Mouse (Mus musculus) liver, embryonic 11.5 days (tissue): ENCODE measurements at regions not wholly inside any gene's neighbourhood (a gene's known extent, or its start where the extent isn't known, plus 50 kb on each side); places are given as distances from the start of the nearest gene placed in this dataset.

Experiments used
- ATAC-seq: fragments of 200-750 bp; cut with Nextera tagmentation; replicated peaks from 2 replicates; pipeline ENCODE4 v1.8.0; 2017; ENCODE audit warnings: moderate number of reproducible peaks, mild to moderate bottlenecking, moderate TSS enrichment, moderate library complexity; ENCODE audit not compliant: low FRiP score
- DNase-seq: peaks from one replicate; pipeline ENCODE4 v3.0.0-alpha.2; 2017; ENCODE audit warnings: low spot score
- H3K27ac ChIP-seq: fragments of 300-500 bp; sonication (generic); 2 replicates; pipeline ENCODE4 v1.5.1; 2014; ENCODE audit warnings: mild to moderate bottlenecking, low read depth, low read length, control low read depth
- H3K27me3 ChIP-seq: fragments of 300-500 bp; sonication (generic); replicated peaks from 2 replicates; pipeline ENCODE4 v1.6.1; 2014; ENCODE audit warnings: low read length, mixed read lengths; ENCODE audit not compliant: control insufficient read depth, insufficient read depth
- H3K36me3 ChIP-seq: fragments of 300-500 bp; sonication (generic); 2 replicates; pipeline ENCODE4 v1.6.1; 2014; ENCODE audit warnings: mild to moderate bottlenecking, low read length, moderate library complexity, mixed read lengths; ENCODE audit not compliant: control insufficient read depth, insufficient read depth
- H3K4me1 ChIP-seq: fragments of 300-500 bp; sonication (generic); replicated peaks from 2 replicates; pipeline ENCODE4 v1.6.1; 2014; ENCODE audit warnings: low read length, mixed read lengths; ENCODE audit not compliant: control insufficient read depth, insufficient read depth
- H3K4me2 ChIP-seq: fragments of 300-500 bp; sonication (generic); 2 replicates; pipeline ENCODE4 v1.6.1; 2014; ENCODE audit warnings: mild to moderate bottlenecking, control low read depth, moderate library complexity
- H3K4me3 ChIP-seq: fragments of 300-500 bp; sonication (generic); 2 replicates; pipeline ENCODE4 v1.5.1; 2014; ENCODE audit warnings: low read depth, low read length, control low read depth
- H3K9ac ChIP-seq: fragments of 300-500 bp; sonication (generic); 2 replicates; pipeline ENCODE4 v1.6.1; 2014; ENCODE audit warnings: low read depth, low read length, control low read depth
- H3K9me3 ChIP-seq: fragments of 300-500 bp; sonication (generic); 2 replicates; pipeline ENCODE4 v1.6.1; 2016; ENCODE audit warnings: low read length, inconsistent platforms, mixed read lengths; ENCODE audit not compliant: control insufficient read depth
- WGBS: fragments of 180-500 bp; shearing (Covaris S2); extraction: QIAGEN DNeasy Blood & Tissue Kit; methylation state at CpG from one replicate; pipeline ENCODE4 v1.1.7; 2014; 5-methylcytosine and 5-hydroxymethylcytosine counted together

DNA sequence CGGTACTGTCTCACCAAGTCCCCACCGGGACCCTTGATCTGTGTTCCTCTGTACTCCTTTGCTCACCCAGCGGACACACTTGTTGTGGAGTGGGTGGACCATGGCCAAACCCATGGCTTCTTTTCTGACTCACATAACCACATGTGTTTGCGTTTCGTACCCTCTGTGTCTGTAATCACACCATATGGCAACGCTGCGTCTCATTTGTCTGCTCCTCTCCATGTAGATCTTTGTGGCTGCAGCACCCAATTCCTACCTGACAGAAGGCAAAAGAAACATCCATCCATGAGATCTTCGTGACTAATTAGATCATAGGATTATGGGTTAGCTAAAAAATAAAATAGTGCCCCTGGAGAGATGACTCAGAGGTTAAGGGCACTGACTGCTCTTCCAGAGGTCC, 435.2 kb upstream of the Cd180 start:
- Histone ChIP-seq H3K4me2 (no peak overlapping the region), H3K27ac (no peak overlapping the region), H3K4me3 (no peak overlapping the region), H3K9ac (no peak overlapping the region), H3K4me1 (no peaks in the 10 kb centered on the region), H3K36me3 (no peaks in the 10 kb centered on the region), H3K9me3 (no peaks in the 10 kb centered on the region), H3K27me3 (no peaks in the 10 kb centered on the region)
- WGBS, result 91% methylated on average over 8 of the region's 8 CpGs
- no peak for ATAC-seq
- DNase-seq, result no peak

DNA sequence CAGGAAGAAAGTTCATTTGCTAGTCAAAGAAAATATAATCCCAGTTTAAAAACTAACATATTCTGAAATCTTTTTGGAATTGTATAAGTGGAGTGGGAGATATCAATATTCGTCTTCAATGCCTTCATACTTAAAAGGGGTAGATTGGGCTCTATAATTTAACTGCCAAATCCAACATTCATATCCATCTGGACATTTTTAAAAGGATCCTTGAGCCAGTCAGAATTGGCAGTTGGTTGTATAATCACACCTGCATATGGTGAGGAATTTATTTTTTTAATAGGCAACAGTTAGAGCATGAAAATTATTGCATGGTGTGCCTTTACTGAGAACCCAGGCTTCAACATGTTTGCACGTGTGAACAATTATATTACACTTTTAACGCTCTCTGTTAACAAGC, 419.5 kb upstream of the Cd180 start:
- H3K4me2 ChIP-seq, result no peak overlapping the region
- H3K36me3 ChIP-seq, result no peaks in the 10 kb centered on the region
- H3K27me3 ChIP-seq, result no peaks in the 10 kb centered on the region
- 87% methylated on average over 3 of the region's 3 CpGs for WGBS
- no peak overlapping the region for H3K4me3 ChIP-seq
- ATAC-seq (no peak), DNase-seq (no peak)
- no peaks in the 10 kb centered on the region for H3K4me1 ChIP-seq
- no peaks in the 10 kb centered on the region for H3K9me3 ChIP-seq
- no peak overlapping the region for H3K27ac ChIP-seq
- H3K9ac ChIP-seq, result no peak overlapping the region

DNA sequence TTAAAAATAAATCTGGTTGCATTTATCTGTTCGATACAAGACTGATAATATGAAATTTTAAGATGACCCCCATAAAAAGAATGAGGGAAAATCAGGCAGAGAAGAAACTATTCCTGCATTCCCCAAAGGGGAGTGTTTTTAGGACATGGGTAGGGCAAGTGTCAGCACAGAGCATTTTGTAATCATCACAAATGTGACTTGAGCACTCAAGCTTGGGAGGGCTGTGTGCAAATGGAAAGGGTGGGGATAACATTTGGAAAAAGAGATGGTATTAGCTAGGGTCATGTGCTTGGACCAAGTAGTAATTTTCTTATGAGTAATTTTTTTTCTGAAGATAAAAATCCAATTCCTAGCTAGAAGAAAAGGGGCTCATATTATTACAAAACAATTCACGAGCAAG, 418.1 kb upstream of the Cd180 start:
- Histone ChIP-seq H3K4me2 (no peak overlapping the region), H3K9me3 (no peaks in the 10 kb centered on the region), H3K27ac (no peak overlapping the region), H3K9ac (no peak overlapping the region), H3K27me3 (no peaks in the 10 kb centered on the region), H3K4me3 (no peak overlapping the region), H3K4me1 (no peaks in the 10 kb centered on the region), H3K36me3 (no peaks in the 10 kb centered on the region)
- no peak for DNase-seq
- 91% methylated on average over 2 of the region's 2 CpGs for WGBS
- ATAC-seq, result no peak

DNA sequence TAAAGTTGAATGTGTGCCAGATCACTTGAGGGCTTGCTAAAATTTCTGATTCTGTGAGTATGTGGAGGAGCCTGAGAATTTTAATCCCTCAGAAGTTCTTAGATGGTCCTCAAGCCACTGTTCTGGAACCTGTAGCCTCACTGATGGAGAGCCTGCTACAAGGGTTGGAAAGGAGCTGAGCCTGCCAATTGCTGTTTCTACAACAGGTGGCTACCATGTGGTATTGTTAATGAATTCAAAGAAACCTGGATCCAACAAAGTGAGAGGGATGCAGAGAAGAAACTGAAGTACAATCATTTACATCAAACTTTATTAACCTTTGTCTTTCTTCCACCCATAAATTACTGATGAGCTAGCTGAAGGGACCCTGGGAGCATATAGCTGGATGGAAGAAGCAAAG, 416.5 kb upstream of the Cd180 start:
- DNase-seq (no peak), ATAC-seq (no peak)
- Histone ChIP-seq H3K4me1 (no peaks in the 10 kb centered on the region), H3K27me3 (no peaks in the 10 kb centered on the region), H3K9ac (no peak overlapping the region), H3K27ac (no peak overlapping the region), H3K36me3 (no peaks in the 10 kb centered on the region), H3K9me3 (no peaks in the 10 kb centered on the region), H3K4me3 (no peak overlapping the region), H3K4me2 (no peak overlapping the region)

DNA sequence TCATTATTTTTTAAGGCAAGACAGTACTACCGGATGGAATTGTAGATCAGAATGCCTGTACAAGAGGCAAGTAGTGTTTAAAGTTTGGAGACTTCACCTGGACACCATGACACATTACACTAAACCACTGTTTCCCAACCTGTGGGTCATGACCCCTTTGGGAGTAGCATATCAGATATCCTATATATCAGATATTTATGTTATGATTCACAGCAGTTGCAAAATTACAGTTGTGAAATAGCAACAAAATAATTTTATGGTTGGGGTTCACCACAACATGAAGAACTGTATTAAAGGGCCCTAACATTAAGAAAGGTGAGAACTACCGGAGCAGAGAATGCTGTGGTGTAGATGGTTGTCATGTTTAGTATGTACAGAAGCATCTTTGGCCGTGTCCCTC, 413.2 kb upstream of the Cd180 start:
- Histone ChIP-seq H3K27ac (no peak overlapping the region), H3K36me3 (no peaks in the 10 kb centered on the region)

DNA sequence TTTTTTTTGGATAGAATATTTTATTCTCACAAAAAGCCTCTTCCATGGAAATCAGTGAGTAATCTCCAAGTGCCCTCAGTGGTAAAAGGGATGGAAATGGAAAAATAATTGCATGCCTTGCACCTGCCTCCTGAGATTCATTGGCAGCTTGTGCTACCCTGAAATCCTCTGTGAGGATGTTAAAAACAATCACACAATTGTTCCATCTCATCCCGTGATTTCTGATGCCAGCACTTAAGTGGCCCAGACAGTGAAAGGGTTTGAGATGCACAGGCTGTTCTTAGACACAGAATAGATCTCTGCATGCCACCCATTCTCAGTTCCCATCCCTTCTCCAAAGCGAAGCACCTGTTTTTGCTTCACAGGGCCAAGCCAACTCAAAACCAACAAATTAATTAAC, 398.9 kb upstream of the Cd180 start:
- Histone ChIP-seq H3K27me3 (no peaks in the 10 kb centered on the region), H3K4me2 (no peak overlapping the region), H3K9ac (no peak overlapping the region), H3K4me3 (no peak overlapping the region), H3K9me3 (no peaks in the 10 kb centered on the region), H3K27ac (no peak overlapping the region), H3K4me1 (no peaks in the 10 kb centered on the region), H3K36me3 (no peaks in the 10 kb centered on the region)
- ATAC-seq (no peak), DNase-seq (no peak)
- 75% methylated on average over 2 of the region's 2 CpGs for WGBS

More for the DNA sequence above, 413.2 kb upstream of the Cd180 start:
- H3K4me3 ChIP-seq, result no peak overlapping the region
- 83% methylated on average over 3 of the region's 3 CpGs for WGBS
- no peak overlapping the region for H3K9ac ChIP-seq
- no peak overlapping the region for H3K4me2 ChIP-seq
- no peaks in the 10 kb centered on the region for H3K27me3 ChIP-seq
- no peak for ATAC-seq
- no peaks in the 10 kb centered on the region for H3K4me1 ChIP-seq
- DNase-seq, result no peak
- no peaks in the 10 kb centered on the region for H3K9me3 ChIP-seq

DNA sequence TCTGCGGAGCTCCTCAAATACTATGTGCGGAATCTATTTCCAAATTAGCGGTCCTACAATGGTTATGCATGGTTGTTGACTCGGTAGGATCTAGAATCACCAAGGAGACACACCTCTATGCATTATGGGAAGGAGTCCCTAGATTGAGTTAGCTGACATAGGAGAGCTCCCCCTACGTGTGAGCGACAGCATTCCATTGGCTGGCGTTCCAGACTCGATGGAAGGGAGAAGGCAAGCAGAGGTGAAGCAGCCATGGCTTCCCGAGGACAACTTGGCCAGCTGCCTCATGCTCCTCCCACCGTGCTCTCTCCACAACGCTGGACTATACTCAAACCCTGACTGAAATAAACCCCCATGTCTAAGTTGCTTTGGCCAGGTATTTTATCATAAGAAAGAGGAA, 398.3 kb upstream of the Cd180 start:
- no peak for ATAC-seq
- H3K27me3 ChIP-seq, result no peaks in the 10 kb centered on the region
- WGBS, result 80% methylated on average over 11 of the region's 11 CpGs

DNA sequence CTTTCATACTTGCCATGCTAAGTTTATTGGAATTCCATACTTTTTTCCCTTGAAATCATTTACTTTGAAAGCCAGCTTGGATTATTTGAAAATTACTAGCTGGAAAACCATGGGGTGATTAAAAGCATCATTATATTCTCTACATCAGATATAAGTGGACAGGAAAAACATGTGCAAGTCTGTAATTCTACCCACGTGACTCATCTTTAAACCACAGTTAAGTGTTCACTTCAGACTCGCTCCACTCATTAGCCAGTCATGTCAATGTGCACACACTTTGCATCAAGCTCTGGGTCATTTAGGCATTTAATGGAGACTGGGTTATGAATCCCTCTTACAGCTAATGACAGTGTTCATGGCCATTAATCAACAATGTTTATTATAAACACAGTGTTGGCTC, 385.4 kb upstream of the Cd180 start:
- no peaks in the 10 kb centered on the region for H3K4me1 ChIP-seq
- no peaks in the 10 kb centered on the region for H3K27me3 ChIP-seq
- no peak for DNase-seq
- no peak overlapping the region for H3K4me2 ChIP-seq
- no peaks in the 10 kb centered on the region for H3K9me3 ChIP-seq
- no peak overlapping the region for H3K27ac ChIP-seq
- 72% methylated on average over 2 of the region's 2 CpGs for whole genome bisulfite sequencing
- ATAC-seq, result no peak
- H3K36me3 ChIP-seq, result no peaks in the 10 kb centered on the region
- H3K4me3 ChIP-seq, result no peak overlapping the region
- H3K9ac ChIP-seq, result no peak overlapping the region

More for the DNA sequence above, 398.3 kb upstream of the Cd180 start:
- no peaks in the 10 kb centered on the region for H3K4me1 ChIP-seq
- DNase-seq, result no peak
- no peaks in the 10 kb centered on the region for H3K36me3 ChIP-seq
- no peaks in the 10 kb centered on the region for H3K9me3 ChIP-seq
- no peak overlapping the region for H3K9ac ChIP-seq
- no peak overlapping the region for H3K4me2 ChIP-seq
- H3K4me3 ChIP-seq, result no peak overlapping the region
- no peak overlapping the region for H3K27ac ChIP-seq

DNA sequence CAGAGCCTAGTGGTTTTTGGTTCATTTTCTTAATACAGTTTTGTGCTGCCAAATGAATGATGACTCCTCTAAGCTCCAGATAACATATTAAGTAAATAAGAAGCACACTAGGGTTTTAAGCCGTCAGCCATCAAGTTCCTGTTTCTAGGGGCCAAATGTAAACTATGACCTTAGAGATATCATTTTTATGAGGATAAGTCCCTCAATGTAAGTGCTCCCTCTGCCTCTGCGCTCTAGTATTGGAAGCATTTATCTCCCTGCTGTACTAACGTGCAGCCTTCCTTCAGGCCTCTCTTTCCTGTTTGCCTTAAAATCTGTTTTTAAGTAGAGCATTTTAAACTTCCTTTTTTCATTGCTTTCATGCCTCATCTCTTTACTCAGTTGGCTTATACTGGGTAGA, 381.3 kb upstream of the Cd180 start:
- no peak for DNase-seq
- no peak overlapping the region for H3K9ac ChIP-seq
- H3K27ac ChIP-seq, result no peak overlapping the region
- no peaks in the 10 kb centered on the region for H3K36me3 ChIP-seq
- no peaks in the 10 kb centered on the region for H3K9me3 ChIP-seq
- H3K4me1 ChIP-seq, result no peaks in the 10 kb centered on the region
- WGBS, result 30% methylated on average over 3 of the region's 3 CpGs
- ATAC-seq, result no peak
- no peak overlapping the region for H3K4me3 ChIP-seq
- H3K27me3 ChIP-seq, result no peaks in the 10 kb centered on the region
- H3K4me2 ChIP-seq, result no peak overlapping the region
